ENCODE assay signal across 8 mouse cellular contexts in genomic region chr9:66059583-66060307, GRCm38 (mm10). TPM values are rescaled to one million over a fixed set of nuclear protein-coding genes. Genes with fewer than 3 reads are reported as not detected.
DNase-seq lines count a peak whose midpoint lies in the region; ATAC-seq and TF ChIP-seq lines count a peak whose summit lies in the region.

TSS of gene Ppib (plus strand) at chr9:66060222.

- H3K4me1 ChIP-seq in cortical plate, adult 2 months (ENCODE audit: control insufficient read depth, insufficient read depth, low read length), result no peaks in the 10 kb centered on the region; the same call in 1 of the 2 replicates
- peaks cover 53% of the 10 kb centered on the region for H3K4me1 ChIP-seq in megakaryocyte, embryonic 14.5 days

- H3K9me3 ChIP-seq in megakaryocyte, embryonic 14.5 days, result no peaks in the 10 kb centered on the region

- no peak within 1 kb of the TSS for H3K27ac ChIP-seq in cortical plate, adult 2 months (ENCODE audit: insufficient read depth, low read length)

- peak; percentile 97 for ATAC-seq in activated CD4-positive, CD25-positive, alpha-beta regulatory T cell, adult 4 months

- H3K27me3 ChIP-seq in megakaryocyte, embryonic 14.5 days (replicated peaks), result no peaks in the 10 kb centered on the region

- H3K4me3 ChIP-seq in cortical plate, adult 2 months (ENCODE audit: insufficient read depth, low read length), result peak within 1 kb of the TSS; percentile 76
- H3K4me3 ChIP-seq in megakaryocyte, embryonic 14.5 days (replicated peaks), result peak within 1 kb of the TSS; percentile 97

- H3K36me3 ChIP-seq in megakaryocyte, embryonic 14.5 days (replicated peaks; ENCODE audit: low read length), result peaks cover 30% of the 10 kb centered on the region

- no peak for TF ChIP-seq CTCF in cortical plate, adult 2 months (IDR thresholded peaks at IDR 0.05; ENCODE audit: extremely low read depth, insufficient read depth, low read length)

- DNase-seq in gastrocnemius, adult 8-10 months (ENCODE audit: low spot score in 2 of 2), result peak; percentile 96 to 97
- DNase-seq in hindlimb bud, embryonic 11.5 days (ENCODE audit: extremely low spot score, low read depth, low spot score), result peak; percentile 79
- DNase-seq in left cerebral cortex, adult 8-10 months (ENCODE audit: low spot score in 2 of 2), result peak; percentile 90 to 98
- DNase-seq in right cerebral cortex, postnatal 10 days (ENCODE audit: low spot score in 2 of 2), result peak; percentile 98 to 99
- peak; percentile 97 for DNase-seq in urinary bladder, postnatal 25 days (ENCODE audit: low spot score)

- peak; percentile 87 for TF ChIP-seq POLR2A in cortical plate, adult 2 months (IDR thresholded peaks at IDR 0.05; ENCODE audit: extremely low read depth, insufficient read depth, low read length)

RNA-seq across cellular contexts. Expression of gene Ppib, which starts in this region (rescaled TPM):
- 100 to 1,000 TPM; 542 to 636 TPM for polyA plus RNA-seq in activated CD4-positive, CD25-positive, alpha-beta regulatory T cell, adult 4 months (2017; shearing (Covaris generic))
- 240 and 243 TPM in 2 replicates for polyA plus RNA-seq in cortical plate, adult 2 months (2012; rRNA removed)
- total RNA-seq in gastrocnemius, adult 8-10 months (2022), result 10 to 100 TPM; 26.9 to 38.5 (median 32.7) TPM
- total RNA-seq in left cerebral cortex, adult 8-10 months (2022), result 100 to 1,000 TPM; 147 to 175 (median 159) TPM
- 39.4 and 300 TPM in 2 replicates for polyA plus RNA-seq in megakaryocyte, embryonic 14.5 days (2012; ENCODE audit: insufficient read depth, low replicate concordance)
